Mouse (Mus musculus): ENCODE results near the gene Numbl.

Gene Numbl

DNA sequence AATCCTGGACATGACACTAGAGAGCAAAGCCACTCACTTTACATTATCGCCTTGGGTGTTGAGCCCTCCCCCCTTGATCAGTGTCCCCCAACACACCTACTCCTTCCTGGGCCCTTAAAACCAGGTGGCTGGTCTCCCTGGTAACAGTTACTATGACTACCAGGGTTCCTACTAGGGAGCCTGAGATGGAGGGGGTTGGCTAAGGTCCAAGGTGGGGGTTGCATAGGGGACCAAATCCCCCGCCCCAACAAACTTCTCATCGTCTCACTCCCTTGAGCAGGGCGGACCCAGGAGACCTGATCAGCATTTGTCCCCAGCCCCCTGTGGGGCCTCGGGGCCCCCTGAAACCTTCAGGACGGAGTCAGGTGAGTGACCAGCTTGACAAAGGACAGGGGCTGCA lies 3.7 kb downstream of the Numbl start:
- no peak for DNase-seq (ENCODE audit: low read depth, low spot score)
- Histone ChIP-seq H3K27me3 (ENCODE audit: control insufficient read depth, insufficient read depth, low read length, poor library complexity, severe bottlenecking) (no peaks in the 10 kb centered on the region), H3K36me3 (ENCODE audit: control insufficient read depth, insufficient read depth, low read length, poor library complexity, severe bottlenecking) (no peaks in the 10 kb centered on the region)

DNA sequence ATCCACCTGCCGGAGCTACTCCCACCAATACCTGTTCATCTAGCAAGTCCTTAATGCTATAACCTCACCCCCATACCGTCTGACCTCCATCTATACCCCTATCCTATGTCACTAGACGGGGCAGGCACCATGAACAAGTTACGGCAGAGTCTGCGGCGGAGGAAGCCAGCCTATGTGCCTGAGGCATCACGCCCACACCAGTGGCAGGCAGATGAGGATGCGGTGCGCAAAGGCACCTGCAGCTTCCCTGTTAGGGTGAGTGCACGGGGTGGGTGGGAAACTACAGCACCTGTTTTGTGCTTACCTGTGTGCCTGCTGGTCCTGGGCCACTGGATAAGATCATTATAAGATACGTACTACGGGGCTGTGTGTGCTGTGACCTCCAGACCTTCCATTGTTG lies 6.5 kb downstream of the Numbl start:
- Histone ChIP-seq H3K27me3 (ENCODE audit: control insufficient read depth, insufficient read depth, low read length, poor library complexity, severe bottlenecking) (no peaks in the 10 kb centered on the region), H3K36me3 (ENCODE audit: control insufficient read depth, insufficient read depth, low read length, poor library complexity, severe bottlenecking) (no peaks in the 10 kb centered on the region)
- DNase-seq (ENCODE audit: low read depth, low spot score), result no peak

DNA sequence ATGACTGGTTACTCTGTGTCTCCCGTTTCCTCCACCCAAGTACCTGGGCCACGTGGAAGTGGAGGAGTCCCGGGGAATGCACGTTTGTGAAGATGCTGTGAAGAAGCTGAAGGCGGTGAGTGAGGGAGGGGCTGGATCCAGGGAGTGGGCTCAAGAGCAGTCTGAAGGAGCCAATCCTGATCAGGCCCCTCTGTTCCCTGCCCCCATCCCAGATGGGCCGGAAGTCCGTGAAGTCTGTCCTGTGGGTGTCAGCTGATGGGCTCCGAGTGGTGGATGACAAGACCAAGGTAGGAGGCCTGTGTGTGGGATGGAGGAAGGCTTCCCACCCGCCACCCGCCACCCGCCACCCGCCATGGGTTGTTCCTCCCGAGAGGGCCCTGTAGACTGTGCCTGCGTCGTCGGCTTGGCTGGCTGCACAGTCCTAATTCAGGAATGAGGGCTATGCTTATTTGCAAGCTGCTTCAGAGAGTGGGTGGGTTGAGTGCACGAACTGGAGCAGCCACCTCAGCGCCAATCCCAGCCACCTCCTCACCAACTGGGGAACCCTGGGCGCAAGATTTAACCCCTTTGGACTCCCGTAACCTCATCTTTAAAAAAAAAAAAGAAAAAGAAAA lies 8.4 kb downstream of the Numbl start:
- no peaks in the 10 kb centered on the region for H3K36me3 ChIP-seq (ENCODE audit: control insufficient read depth, insufficient read depth, low read length, poor library complexity, severe bottlenecking)
- no peak for DNase-seq (ENCODE audit: low read depth, low spot score)
- no peaks in the 10 kb centered on the region for H3K27me3 ChIP-seq (ENCODE audit: control insufficient read depth, insufficient read depth, low read length, poor library complexity, severe bottlenecking)

DNA sequence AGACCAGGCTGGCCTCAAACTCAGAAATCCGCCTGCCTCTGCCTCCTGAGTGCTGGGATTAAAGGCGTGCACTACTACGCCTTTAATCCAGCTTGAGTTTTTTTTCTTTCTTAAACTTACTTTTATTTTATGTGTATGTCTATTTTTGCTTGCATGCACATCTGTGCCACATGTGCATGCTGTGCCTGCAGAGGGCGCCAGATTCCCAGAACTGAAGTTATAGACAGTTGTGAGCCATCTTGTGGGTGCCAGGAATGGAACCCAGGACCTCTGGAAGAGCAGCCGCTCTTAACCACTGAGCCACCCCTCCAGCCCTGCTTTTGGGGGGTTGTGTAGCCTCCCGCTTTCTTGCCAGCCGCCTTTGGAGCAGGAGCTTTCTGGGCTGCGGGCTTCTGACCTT lies 13.2 kb downstream of the Numbl start:
- Histone ChIP-seq H3K36me3 (ENCODE audit: control insufficient read depth, insufficient read depth, low read length, poor library complexity, severe bottlenecking) (no peaks in the 10 kb centered on the region), H3K27me3 (ENCODE audit: control insufficient read depth, insufficient read depth, low read length, poor library complexity, severe bottlenecking) (no peaks in the 10 kb centered on the region)
- no peak for DNase-seq (ENCODE audit: low read depth, low spot score)

DNA sequence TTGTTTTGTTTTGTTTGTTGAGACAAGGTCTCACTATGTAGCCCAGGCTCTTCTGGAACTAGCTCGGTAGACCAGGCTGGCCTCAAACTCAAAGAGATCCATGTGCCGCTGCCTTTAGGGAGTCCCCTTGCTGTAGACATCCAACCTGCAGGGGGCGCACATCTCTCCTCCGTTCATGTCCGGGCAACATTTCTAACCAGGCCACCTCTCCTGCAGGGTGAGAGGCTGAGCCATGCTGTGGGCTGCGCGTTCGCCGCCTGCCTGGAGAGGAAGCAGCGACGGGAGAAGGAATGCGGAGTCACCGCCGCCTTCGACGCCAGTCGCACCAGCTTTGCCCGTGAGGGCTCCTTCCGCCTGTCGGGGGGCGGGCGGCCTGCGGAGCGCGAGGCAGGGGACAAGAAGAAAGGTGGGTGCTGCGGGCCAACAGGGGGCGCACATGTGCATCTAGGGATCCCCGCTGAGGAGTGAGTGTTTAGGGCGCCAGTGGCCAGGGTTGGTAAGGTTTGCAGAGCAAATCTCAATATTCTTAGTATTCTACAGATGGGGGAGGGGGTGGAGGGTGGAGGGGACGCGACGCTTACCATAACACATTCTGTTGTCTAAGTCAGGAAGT lies 15.6 kb downstream of the Numbl start:
- peak; percentile 54 for DNase-seq (ENCODE audit: low read depth, low spot score)

DNA sequence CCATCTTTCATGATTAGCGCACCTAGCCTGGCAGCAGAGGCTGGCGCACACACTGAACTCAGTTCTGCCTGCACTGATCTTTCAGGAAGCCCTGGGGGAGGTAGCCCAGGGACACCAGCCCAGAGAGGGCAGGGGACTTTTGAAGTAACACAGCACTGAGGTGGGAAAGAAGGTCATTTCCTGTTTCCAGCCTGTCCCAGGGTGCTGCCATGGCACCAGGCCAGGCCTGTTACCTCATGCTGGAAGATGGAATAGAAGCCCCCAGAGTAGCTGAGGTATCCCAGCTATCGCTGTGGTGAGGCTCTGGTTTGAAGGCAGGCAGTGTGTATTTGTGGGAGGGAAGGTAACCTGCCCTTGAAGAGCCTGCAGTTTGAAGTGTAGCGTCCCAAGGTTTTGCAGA lies 16.7 kb downstream of the Numbl start:
- DNase-seq (ENCODE audit: low read depth, low spot score), result no peak
- H3K36me3 ChIP-seq (ENCODE audit: control insufficient read depth, insufficient read depth, low read length, poor library complexity, severe bottlenecking), result no peaks in the 10 kb centered on the region

More for the DNA sequence above, 15.6 kb downstream of the Numbl start:
- Histone ChIP-seq H3K36me3 (ENCODE audit: control insufficient read depth, insufficient read depth, low read length, poor library complexity, severe bottlenecking) (no peaks in the 10 kb centered on the region), H3K27me3 (ENCODE audit: control insufficient read depth, insufficient read depth, low read length, poor library complexity, severe bottlenecking) (no peaks in the 10 kb centered on the region)

DNA sequence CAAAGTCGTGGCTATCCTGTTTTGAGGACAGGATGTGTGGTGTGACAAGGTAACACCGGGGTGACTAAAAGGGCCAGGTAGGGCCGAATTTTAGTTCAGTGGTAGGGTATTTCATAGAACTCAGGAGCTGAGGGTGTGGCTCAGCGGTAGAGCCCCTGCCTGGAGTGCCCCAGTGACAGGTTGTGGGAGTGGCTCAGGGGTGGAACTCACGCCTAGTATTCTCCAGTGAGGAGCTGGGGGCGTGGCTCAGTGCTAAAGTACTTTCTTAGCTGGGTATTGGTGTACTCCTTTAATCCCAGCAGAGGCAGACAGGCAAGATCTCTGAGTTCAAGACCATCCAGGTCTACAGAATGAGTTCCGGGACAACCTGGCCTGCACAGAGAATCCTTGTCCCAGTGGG lies 17.8 kb downstream of the Numbl start:
- no peak for DNase-seq (ENCODE audit: low read depth, low spot score)
- Histone ChIP-seq H3K27me3 (ENCODE audit: control insufficient read depth, insufficient read depth, low read length, poor library complexity, severe bottlenecking) (no peaks in the 10 kb centered on the region), H3K36me3 (ENCODE audit: control insufficient read depth, insufficient read depth, low read length, poor library complexity, severe bottlenecking) (no peaks in the 10 kb centered on the region)

More for the DNA sequence above, 16.7 kb downstream of the Numbl start:
- H3K27me3 ChIP-seq (ENCODE audit: control insufficient read depth, insufficient read depth, low read length, poor library complexity, severe bottlenecking), result no peaks in the 10 kb centered on the region

DNA sequence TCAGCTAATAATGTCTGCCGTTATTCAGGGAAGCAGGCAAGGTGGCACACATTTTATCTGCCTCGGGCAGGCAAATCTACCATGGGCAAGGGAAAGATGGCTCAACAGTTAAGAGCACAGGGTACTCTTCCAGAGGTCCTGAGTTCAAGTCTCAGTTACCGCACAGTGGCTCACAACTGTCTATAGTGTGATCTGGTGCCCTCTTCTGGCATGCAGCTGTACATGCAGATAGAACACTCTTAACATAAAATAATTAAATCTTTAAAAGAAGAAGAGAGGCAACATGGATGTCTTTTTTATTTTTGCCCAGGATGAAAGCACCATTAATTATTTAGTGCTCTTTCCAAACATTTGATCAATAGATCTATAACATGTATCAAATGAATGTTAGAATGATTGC lies 19.0 kb downstream of the Numbl start:
- no peaks in the 10 kb centered on the region for H3K27me3 ChIP-seq (ENCODE audit: control insufficient read depth, insufficient read depth, low read length, poor library complexity, severe bottlenecking)
- no peaks in the 10 kb centered on the region for H3K36me3 ChIP-seq (ENCODE audit: control insufficient read depth, insufficient read depth, low read length, poor library complexity, severe bottlenecking)
- peak; percentile 58 for DNase-seq (ENCODE audit: low read depth, low spot score)

DNA sequence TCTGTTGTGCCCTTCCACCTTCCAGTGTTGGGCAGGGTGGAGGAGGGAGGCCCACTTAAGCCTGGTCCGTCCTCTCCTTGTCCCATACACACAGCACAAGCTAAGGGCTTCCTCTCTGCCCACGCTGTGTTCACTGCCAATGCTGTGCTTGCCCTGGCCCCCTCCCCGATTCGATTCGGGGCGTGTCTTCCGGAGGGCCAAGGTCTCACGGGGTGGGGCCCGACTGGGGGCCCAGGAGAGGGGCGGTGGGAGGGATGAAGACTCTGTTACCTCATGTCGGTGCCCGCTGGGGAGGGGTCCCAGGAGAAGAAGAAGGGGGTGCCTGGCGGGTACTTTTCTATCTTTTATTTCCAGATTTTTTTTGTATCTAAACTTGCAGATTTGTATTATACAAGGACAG lies 23.5 kb downstream of the Numbl start:
- H3K27me3 ChIP-seq (ENCODE audit: control insufficient read depth, insufficient read depth, low read length, poor library complexity, severe bottlenecking), result no peaks in the 10 kb centered on the region
- no peaks in the 10 kb centered on the region for H3K36me3 ChIP-seq (ENCODE audit: control insufficient read depth, insufficient read depth, low read length, poor library complexity, severe bottlenecking)
- DNase-seq (ENCODE audit: low read depth, low spot score), result no peak

DNA sequence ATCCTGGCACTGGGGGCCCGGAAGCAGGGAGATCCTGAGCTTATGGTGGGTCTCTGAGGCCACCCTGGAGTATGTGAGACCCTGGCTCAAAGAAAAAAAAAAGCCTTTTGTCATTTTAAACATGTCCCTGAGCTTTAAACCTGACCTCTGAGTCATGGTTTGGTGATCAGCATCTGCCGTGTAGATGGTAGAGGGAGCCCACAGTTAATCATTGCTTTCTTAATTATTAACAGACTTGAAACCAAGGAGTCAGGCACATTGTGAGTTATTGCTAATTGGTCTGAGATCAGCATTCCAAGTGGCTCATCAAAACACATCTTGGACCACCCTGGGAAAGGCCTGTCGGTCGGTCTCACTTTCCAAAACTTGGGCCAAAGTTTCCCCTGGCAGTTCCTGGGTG lies 24.0 kb downstream of the Numbl start:
- no peak for DNase-seq (ENCODE audit: low read depth, low spot score)
- Histone ChIP-seq H3K27me3 (ENCODE audit: control insufficient read depth, insufficient read depth, low read length, poor library complexity, severe bottlenecking) (no peaks in the 10 kb centered on the region), H3K36me3 (ENCODE audit: control insufficient read depth, insufficient read depth, low read length, poor library complexity, severe bottlenecking) (no peaks in the 10 kb centered on the region)

DNA sequence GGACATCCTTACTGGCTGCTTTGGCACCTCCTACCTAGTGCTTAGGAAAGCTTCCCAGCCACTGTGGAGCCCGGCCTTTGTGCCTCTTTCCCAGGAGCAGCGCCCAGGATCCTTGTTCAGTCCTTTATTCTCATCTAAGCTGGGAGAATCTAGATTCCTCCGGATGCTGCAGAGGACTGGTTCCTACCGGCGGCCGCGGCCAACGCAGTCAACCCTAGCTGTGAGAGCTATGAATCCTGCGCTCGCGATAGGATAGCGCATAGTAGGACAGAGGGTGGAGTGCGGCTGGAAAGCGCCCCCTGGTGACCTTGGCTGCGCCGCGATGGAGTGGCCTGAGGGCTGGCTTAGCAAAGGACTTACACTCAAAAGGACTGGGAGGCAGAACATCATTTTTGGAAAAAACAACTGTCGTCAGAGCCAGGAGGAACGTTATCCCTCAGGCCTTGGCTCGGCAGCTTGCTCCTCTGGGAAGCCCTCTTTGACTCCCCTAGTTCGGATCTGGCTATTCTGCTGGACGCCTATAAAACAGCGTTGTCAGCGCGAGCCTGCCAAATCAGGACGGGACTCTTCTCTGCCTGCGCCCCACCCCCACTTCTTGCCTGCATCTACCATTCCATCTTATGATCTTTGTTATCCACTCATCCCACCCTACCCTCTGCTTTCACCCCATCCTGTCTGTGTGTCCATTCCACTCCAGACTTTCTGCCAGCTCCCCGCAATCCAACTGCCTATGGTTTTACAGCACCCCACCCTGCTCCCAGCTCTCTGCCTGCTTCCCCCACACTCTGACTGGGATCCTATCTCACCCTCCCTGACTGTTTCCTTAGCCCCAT lies 26.8 kb downstream of the Numbl start:
- DNase-seq (ENCODE audit: low read depth, low spot score), result peak; percentile 49
- no peaks in the 10 kb centered on the region for H3K36me3 ChIP-seq (ENCODE audit: control insufficient read depth, insufficient read depth, low read length, poor library complexity, severe bottlenecking)
- H3K27me3 ChIP-seq (ENCODE audit: control insufficient read depth, insufficient read depth, low read length, poor library complexity, severe bottlenecking), result no peaks in the 10 kb centered on the region

DNA sequence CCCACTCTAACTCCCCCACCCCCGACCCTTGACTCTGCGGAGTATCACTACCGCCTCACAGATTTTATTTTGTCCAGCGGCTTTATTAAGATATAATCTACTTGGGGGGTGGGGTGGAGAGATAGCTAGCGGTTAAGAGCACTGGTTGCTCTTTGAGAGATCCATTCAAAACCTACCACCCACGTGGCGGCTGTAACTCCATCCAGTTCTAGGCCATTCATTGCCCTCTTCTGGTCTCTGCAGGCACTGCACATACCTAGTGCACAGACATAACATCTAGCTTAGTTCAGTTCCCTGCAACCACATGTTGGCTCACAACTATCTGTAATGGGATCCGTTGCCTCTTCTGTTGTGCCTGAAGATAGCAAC lies 27.4 kb downstream of the Numbl start:
- Histone ChIP-seq H3K36me3 (ENCODE audit: control insufficient read depth, insufficient read depth, low read length, poor library complexity, severe bottlenecking) (no peaks in the 10 kb centered on the region), H3K27me3 (ENCODE audit: control insufficient read depth, insufficient read depth, low read length, poor library complexity, severe bottlenecking) (no peaks in the 10 kb centered on the region)
- DNase-seq (ENCODE audit: low read depth, low spot score), result peak; percentile 72

DNA sequence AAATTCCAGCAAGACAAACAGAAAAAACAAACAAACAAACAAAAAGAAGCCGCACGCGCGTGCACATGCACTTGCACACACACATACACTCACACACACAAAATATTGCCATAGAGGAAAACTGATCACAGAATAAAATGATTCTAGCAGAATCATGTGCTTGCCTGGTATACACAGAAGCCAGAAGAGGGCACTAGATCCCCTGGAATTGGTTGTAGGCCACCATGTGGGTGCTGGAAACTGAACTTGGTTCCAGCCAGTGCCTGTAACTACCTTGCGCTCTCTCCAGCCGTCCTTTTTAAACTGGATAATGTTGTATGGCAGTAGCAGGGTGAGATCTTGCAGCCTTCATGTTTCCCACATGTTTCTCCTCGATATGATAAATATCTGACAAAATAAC lies 30.5 kb downstream of the Numbl start:
- no peaks in the 10 kb centered on the region for H3K27me3 ChIP-seq (ENCODE audit: control insufficient read depth, insufficient read depth, low read length, poor library complexity, severe bottlenecking)
- no peaks in the 10 kb centered on the region for H3K36me3 ChIP-seq (ENCODE audit: control insufficient read depth, insufficient read depth, low read length, poor library complexity, severe bottlenecking)
- DNase-seq (ENCODE audit: low read depth, low spot score), result no peak

DNA sequence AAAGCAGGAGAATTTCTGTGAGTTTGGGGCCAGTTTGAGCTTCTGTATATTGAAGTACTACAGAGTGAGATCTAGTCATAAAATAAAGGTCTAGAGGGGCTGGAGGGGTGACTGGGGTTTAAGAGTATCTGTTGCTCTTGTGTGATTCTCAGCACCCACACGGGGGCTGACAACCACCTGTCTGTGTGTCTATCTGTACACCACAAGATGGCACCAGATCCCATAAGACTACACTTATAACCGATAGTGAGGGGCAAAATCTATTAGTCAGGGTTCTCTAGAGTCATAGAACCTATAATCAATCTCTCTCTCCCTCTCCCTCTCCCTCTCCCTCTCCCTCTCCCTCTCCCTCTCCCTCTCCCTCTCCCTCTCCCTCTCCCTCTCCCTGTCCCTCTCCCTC lies 32.3 kb downstream of the Numbl start:
- no peak for DNase-seq (ENCODE audit: low read depth, low spot score)
- Histone ChIP-seq H3K36me3 (ENCODE audit: control insufficient read depth, insufficient read depth, low read length, poor library complexity, severe bottlenecking) (no peaks in the 10 kb centered on the region), H3K27me3 (ENCODE audit: control insufficient read depth, insufficient read depth, low read length, poor library complexity, severe bottlenecking) (no peaks in the 10 kb centered on the region)

DNA sequence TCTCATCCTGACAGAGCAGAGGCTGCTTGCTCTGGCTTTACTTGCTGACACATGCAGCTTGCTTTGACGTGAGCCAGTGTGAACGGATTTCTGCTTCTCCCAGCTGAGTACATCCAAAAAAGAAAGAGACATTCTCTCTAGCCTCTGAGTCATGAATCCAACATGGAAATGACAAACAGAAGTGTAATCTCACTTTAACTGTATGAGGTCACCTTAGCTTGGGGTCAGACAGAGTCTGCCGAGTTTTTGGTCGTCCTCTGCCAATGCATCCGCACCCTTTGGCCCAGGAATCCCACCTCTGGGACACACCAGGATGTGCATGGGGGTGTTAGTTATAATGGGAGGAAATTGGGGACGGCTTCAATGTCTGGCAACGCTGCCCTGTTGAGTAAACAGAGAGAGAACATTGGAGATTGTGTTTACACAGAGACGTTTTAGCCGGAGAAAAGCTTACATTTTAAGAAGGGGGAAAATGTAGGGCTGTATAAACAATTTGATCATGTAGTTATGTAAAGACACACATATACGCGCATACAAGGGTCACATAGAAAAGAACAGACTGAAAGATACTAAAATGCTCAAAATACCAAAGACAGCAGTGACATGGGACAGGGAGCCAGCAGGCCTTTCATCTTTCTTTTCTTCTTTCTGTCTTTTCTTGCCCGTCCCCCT lies 33.7 kb downstream of the Numbl start:
- Histone ChIP-seq H3K36me3 (ENCODE audit: control insufficient read depth, insufficient read depth, low read length, poor library complexity, severe bottlenecking) (no peaks in the 10 kb centered on the region), H3K27me3 (ENCODE audit: control insufficient read depth, insufficient read depth, low read length, poor library complexity, severe bottlenecking) (no peaks in the 10 kb centered on the region)
- DNase-seq (ENCODE audit: low read depth, low spot score), result no peak

All from splenic B cell, adult 2 months (primary cell).